Mouse (Mus musculus) granulocyte monocyte progenitor cell, adult 5-6 weeks (primary cell): Measurements from ENCODE around the gene Abca8b. TPM values are rescaled to one million over a fixed set of nuclear protein-coding genes. Genes with fewer than 3 reads are reported as not detected.
"Not testable (repeated sequence)": the region's sequence is repeated elsewhere in the genome, so short reads cannot be mapped to it uniquely, and the experiment has no call there.

Source experiments
- ATAC-seq: replicated peaks from 2 replicates; pipeline ENCODE4 v1.8.0; 2016; ENCODE audit warnings: mild to moderate bottlenecking, moderate TSS enrichment, inconsistent platforms; ENCODE audit not compliant: poor library complexity, severe bottlenecking
- total RNA-seq, 2 experiments: library from RNA; stranded (forward) in 1 of 2; stranded (reverse) in 1 of 2; fragments of 200-712, 200-1000 nt in 1 of 2; fragments of >200 nt in 1 of 2; fragmentation: Nextera tagmentation in 1 of 2; gene quantifications; 2 replicates each; pipeline ENCODE4 v1.2.3; 2014 to 2017

Abca8b gene
- total RNA-seq, 2 experiments from 2014 or later, result 0.15 to 0.30 TPM

DNA sequence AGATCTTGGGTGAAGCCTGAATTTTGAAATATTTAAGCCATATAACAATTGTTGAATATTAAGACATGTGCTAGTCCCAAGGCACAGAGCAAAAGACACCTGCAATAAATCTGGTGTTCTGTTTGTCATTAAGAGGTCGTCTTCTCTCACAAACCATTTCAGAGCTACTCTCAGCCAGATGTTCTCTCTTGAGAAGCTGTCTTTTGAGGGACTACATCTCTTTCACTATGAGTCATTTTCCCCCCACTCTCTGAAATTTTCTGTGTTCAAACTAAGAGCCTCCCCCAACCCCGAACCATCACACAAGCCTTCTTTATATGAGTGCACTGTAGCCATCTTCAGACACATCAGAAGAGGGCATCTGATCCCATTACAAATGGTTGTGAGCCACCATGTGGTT is 76.2 kb downstream of the Abca8b start:
- no peak for ATAC-seq

DNA sequence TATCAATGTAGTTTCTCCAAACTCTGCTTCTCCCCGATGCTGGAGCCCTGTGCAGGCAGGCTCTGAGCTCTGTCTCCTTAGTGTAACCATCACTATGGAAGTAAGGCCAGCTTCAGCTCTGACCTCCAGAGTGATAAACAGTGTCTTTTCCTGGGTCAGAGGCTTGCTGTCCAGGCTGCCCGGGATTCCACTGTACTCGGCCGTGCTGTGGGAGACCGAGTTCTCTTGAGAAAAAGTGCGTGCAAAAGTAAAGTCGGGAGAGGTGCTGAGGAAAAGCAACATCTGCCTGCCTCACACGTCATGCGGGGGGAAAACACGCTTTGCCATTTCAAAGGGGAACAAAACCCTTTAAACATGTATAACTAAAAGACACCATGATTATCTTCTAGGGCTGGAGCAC is 79.0 kb downstream of the Abca8b start:
- no peak for ATAC-seq

DNA sequence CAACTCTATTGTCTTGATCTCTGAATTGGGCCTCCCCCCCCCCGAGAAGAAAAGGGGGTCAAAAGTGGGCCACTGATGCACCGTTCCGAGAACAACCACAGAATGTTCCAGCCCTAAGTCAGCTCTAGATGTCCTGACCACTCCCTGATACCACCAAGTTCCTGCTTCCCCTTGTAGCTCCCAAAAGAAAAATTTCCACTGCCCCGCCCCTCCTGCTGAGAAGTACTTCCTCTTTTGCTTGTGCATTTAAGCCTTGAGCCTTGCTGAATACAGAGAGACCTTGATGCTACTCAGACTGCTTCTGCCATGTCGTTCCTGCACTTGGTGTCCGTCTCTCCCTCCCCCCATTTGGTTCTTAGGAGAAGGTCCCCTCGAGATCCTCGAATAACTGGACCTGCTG is 82.5 kb downstream of the Abca8b start:
- not testable (repeated sequence) for ATAC-seq

DNA sequence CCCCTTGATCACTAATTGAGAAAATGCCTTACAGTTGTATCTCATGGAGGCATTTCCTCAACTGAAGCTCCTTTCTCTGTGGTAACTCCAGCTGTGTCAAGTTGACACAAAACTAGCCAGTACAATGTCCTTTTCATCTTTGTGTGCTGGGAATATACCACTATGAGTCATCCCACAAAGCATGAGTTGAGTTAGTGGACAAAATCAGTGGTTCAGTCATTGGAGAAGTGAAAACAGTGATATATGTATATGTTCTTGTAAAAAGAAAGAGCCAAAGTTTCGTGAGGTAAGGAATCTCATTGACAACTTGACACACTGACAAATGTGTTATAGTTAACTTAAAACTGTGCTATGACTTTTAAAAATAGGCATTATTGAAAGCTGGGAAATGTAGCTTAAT is 83.5 kb downstream of the Abca8b start:
- not testable (repeated sequence) for ATAC-seq

DNA sequence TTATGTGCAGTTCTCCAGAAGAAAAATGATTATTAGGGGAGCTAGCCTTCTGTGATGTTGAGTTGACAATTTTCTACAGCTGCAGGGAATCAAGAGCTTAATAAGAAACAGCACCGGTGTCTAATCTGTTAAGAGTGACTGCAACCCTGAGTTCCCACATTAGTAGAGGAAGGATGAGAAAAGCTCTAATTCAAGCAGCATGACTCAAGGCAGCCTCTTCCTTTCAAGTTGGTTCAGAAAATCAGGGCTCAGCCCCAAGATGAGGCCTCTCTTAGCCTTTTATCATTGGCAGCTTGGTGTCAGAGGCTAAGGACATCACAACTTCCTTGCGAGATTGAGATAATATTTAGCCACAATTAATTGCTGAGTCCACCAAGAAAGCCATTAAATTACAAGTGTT is 85.8 kb downstream of the Abca8b start:
- no peak for ATAC-seq

DNA sequence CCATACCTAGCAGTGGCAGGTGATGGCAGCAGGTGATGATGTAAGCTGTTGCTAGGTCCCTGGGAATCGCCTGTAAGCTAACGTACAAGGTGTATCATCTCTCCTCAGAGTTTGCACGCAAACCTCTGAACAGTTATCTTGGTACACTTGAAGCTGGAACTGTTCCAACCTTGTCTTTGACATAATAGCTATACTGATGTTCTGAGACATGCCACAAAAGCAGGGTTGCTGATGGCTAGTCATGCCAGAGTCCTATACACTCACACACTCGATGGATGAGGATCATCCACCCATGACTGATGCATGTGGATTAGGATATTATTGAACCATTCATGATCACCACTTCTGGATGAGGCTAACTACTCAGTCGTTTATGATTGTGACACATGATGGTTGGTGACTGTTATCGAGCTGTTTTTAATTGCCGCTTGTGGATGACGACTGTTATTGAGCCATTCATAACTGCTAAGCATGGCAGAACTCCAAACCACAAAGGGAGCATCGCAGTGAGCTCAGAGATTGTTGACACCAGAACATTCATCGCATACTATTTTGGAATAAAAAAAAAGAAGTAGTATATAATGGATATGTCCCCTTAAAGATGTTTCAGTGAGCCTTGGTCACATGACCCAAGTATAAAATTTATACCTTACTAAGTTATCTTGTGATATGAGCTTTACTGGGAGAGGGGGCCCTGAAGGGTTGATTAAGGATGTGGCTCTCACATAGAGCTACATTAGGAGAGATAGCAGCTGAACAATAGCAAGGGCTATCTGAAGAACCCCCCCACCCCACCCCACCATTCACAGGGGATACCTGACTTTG is 87.2 kb downstream of the Abca8b start:
- ATAC-seq, result peak; percentile 96

DNA sequence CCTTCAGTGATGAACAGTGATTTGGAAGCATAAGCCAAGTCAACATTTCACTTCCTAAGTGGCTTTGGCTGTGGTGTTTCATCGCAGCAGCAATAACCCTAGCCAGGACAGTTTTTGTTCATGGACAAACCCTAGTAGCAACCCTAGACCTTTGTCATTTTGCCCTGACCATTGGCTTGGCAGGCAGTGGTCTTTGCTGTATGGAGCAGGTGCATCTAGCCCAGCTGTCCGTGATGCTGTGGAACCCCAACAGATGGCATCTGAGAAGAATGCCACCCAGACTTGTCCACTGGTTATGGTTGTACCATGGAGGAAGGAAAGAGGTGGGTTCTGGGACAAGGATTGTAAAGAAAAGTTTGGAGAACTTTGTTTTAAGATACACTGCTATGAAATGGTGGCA is 88.1 kb downstream of the Abca8b start:
- ATAC-seq, result no peak

DNA sequence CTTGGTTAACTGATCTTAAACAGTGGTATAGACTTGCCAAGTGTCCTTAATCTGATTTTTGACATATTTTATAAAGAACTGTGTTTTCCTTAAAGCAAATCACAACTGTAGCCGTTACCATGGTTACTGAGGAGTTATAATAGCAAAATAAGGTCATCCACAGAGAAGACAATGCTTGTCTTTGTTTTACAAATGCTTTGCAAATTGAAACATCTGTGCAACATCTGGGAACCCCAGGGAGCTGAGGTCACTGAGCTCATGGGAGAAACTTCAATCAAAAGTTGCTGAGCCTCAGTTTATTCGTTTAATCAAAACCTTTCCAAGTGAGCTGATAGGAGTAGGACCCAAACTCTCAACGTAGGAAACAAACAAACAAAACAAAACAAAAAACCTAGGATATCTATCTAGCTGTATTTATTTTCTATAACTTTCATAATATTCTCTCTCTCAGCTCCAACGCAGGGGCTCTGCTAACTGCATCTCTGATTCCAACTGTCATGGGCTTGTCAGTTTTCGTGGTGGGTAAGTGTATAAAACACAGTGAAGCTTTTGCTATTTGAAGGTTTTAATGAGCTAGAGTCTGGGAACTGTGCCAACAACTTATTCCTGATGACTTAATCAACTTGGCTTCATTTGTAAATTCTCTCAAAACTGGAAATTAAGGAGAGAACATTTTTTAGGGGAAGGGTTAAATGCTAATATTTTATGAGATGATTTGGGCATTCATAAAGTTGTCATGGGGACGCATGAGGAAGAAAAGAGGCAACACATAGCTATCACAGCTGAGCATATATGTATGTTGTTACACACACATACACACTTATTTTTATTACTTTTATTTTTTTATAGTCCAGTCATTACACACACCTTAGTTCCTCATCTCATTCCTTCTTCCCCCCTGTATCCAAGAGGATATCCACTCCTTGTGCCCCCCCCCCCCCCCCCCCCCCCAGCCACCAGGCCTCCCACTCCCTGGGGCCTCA is 92.7 kb downstream of the Abca8b start:
- no peak for ATAC-seq

DNA sequence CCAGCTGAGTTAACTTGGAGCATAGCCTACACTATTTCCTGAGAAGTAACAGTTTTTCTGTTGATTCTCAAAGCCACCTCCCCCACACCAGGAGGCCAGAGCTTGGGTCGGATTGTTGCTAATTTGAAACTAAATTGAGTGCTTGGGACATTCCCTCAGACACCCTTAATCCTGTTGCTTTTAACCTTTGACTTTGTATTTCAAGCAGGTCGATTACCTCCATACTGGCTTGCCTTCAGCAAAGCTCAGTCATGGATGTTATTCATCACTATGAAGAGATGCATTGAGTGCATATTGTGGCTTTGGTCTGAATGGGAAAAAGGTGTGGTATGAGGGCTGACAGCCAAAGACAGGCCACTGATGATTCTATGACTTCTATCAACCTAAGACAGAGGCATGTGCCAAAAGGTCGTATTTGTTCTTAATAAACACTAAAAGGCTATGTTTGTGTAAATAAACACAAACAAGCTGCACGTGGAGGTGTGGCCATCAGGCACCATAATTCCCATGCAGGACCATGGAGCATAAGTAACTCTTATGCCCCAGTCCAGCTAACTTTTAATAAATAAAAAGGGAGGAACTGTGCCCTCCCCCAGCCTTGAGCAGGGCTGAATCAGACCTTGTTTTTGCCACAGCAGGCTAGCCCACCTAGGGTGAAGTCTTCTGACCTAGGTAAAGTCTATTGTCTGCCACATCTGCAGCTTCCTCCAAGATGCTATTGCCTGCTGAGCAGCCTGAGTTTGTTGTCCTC is 95.0 kb downstream of the Abca8b start:
- ATAC-seq, result no peak

DNA sequence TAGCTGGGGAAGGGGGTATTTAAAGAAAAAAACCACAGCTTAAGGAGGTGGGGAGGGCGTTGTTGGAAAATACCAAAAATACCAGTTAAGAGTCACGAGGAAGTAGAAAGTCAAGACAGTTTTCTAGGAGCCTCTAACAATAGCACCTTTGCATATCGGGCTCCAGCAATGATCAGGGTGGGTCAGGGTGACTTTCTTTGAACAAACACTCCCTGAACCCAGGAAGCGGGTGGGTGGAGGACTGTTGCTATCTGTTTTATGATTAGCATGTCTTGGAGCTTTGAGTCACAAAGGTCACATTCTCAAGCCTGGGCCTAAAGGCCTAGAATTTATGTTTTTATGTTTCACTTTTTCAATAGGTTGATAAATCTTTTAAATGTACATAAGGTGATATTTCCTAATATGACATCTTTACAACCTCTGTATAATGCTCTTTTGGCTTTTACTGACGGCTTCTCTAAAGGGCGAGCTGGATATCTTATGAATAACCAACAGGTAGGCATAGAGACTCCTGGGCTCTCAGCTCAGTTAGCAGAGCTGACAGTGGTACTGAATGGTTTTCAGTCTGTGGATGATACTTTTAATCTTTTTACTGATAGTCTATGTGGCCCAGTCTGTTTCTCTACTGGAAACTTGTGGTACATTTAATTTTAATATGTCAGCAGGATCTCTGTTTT is 96.7 kb downstream of the Abca8b start:
- ATAC-seq, result no peak

DNA sequence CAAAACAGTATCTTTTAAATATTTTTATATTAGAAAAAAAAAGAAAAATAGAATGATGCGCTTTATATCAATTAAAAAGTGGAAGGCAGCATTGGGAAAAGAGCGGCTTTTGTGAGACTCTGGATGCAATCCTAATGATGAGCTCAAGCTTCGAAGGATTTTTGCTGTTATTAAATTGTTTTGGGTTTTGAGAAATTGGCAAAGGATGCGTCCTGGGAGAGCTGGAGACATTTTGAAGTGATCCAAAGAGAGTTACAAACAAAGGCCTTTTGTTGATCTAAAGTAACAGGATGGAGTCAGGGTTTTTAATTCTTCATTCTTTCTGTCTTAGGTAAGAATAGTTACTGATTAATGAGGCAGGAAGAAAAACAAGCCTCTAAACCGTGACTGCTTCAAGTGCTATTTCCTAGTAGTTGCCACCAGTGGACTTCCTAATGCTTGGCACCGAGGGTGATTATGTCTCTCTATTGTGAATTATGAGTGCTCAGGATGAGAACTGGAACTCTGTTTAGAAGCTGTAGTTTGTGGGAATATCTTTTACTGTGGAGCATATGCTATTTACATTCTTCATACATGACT is 99.6 kb downstream of the Abca8b start:
- ATAC-seq, result no peak

DNA sequence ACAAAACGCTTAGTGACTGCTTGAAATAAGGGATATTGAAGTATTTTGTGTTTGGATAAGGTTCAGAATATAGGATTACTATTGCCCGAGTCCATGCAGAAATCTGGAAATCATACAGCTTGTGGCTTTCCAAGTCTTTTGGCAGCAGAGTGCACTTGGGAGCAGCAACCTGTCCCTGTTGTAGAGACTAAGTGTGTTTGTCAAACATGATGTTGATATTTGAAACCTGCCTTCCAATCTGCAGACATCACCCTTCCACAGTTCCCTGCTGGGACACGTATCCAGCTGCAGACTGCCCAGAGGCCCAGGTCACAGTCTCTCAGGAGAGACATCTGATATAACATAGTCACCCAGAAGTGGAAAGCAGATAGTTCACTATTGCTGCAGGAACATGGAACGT is 100.1 kb downstream of the Abca8b start:
- no peak for ATAC-seq

DNA sequence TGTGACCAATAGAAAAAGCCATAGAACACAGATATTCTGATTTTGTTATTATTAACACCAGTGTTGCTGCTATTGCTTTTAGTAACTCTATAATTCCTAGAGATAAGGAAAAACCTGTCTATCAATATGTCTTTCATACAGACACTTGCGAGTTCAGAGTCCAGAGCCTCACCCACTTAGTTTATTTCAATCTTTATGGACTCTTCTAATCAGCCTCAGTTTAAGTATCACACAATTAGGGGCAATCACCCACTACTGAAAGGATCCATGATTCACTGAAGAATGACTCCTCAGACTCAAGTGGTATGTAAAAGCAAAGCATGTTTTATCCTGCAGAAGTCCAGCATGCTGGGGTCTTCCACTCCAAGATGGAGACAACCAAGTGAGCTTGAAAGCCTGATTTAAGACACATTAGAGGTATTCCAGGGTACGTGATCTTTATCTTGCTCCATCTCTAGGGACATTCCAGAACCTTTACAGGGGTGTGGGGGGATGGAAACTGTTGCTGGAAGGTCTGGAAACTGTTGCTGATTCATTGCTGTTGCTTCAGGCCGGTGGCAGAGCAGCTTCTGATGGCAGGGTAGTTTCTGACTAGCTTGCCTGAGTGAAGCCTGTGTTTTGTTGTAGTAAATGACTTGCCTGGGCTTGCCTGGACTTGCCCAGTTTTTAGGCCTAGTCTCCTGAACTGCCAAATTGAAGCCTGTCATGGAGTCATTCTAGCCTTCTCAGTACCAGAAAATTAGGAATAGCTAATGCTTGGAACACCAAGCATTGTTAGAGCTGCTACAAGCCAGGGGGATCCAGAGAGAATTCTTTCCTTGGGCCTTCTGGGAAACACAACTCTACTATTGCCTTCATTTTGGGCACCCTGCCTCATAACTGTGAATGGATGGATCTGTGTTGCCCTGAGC is 101.5 kb downstream of the Abca8b start:
- ATAC-seq, result no peak

DNA sequence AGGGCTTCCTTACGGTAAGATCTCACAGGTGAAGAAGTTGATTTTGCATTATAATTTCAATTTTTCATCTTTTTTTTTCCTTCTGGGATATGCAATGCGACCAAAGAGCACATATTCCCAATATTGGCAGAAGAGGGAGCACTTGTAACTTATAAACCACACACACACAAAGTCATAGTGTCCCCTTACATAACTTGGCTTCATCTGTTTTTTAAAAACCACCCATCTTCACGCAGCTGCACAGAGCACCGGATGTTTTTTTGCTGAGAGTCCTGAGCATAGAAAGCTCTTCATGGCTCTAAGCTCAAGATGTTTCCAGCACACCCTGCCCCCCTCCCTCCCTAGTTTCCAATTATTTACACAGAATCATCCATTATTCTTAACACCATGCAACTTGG is 103.7 kb downstream of the Abca8b start:
- peak; percentile 35 for ATAC-seq

DNA sequence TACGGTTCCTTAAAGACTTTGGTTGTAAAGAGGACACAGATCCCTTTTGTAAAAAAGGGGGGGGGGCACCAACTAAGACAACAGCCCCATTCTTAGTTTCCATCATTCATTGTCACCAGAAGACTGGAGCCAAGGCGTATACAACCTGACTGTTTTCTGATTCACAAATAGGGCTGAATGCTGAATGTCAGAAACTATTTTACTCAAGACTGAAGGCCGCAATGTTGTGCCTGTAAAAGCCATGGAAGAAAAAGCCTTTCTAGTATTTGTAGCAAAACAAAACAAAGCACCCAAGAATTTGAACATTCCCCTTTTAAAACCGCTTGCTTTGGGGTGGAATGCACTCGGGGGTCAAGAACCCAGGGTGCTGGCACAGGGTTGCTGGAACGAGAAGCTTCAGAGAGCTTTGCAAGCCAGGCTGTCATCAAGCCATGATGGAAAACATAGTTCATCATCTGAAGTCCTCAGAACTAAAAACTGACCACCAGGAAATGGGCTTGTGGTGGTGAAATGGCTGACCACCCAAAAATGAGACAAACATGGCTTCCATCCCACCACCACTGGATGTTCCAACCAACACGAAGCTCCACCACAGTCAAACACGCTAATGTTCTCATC is 104.2 kb downstream of the Abca8b start:
- no peak for ATAC-seq

DNA sequence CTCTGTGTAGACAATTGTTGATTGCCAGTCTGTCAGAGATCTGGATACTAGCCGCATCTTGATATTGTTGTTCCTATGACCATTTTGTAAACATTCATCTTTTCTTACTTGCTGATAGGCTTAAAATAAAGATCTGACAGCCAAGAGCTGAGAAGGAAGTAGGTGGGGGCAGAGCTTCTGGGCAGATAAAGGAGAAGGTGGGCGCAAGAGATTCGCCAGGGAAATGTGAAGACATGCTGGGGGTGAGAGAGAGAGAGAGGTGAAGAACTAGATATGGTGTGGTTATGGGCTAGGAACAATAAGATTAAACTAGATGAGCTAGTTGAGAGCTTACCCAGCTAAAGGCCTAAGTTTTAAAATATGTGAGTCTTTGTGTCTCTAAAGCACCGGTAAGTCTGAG is 106.0 kb downstream of the Abca8b start:
- ATAC-seq, result no peak; the same call in 1 of the 2 replicates

DNA sequence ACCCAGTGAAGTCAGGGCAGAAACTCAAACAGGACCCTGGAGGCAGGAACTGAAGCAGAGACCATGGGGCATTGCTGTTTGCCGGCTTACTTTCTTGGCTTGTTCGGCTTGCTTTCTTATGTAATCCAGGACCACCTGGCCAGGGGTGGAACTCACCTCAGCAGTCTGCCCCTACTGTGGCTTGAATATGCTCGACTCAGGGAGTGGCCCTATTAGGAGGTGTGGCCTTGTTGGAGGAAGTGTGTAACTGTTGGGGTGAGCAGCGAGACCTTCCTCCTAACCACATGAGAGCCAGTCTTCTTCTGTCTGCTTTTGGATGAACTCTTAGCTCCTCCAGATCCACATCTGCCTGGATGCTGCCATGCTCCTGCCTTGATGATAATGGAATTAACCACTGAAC is 108.9 kb downstream of the Abca8b start:
- peak; percentile 59 for ATAC-seq

DNA sequence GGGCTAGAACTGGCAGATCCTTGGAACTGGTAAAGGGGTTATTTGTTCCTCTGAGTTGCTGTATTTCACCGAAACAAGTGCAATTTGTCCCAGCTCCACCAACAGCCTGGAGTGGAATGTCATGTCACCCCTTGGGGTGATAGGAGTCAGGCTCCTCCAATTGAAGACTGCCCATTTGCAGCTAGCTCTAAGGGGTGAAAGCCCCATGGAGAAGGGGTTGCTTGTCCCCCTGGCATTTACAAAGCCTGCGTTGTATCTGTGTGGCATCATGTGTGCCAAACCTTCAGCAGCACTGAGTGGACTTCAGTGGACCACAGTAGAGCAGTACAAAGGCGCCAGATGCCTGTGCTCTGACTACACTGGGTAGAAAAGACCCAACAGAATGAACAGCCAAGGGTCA is 110.1 kb downstream of the Abca8b start:
- ATAC-seq, result no peak
